Mouse (Mus musculus): Measurements from ENCODE around the gene Phlpp2.

The Phlpp2 gene

DNA sequence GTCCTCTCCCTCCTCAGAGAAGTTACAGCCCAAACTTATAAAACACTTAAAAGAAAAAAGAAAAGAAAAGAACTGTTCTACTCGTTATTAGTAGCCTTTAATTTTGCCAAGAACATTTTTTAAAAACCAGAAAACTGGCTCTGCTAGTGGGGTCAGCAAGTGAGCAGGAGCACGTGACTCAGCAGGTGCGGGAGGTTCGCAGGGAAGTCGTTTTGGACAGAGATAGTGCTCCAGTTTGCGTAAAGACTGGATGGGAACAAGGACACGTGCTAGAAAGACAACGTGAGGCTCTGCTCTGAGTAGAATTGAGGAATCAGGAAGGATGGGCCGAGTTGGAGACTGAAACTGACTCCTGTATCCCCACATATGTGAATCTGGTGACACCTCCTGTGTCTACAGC is 94.6 kb downstream of the Phlpp2 start:
- no peak for DNase-seq (ENCODE audit: low read depth)

DNA sequence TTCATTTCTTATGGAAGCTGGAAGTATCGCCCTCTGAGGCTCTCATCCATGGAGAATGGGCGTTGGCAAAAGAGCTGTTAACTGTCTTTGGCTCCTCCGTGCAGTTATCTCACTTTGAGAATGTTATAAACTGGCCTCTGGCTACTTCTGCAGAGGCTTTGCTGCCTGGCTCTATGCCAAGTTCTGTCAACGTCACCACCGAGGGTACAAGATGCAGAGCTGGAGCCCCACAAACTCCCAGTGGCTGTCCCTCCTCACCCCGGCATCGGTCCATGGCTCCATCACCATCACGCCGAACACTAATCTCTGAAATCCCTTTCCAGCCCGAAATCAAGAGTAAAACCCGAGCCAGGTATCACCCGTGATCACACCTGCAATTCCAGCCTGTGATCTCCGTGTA is 95.1 kb downstream of the Phlpp2 start:
- DNase-seq (ENCODE audit: low read depth) = no peak

DNA sequence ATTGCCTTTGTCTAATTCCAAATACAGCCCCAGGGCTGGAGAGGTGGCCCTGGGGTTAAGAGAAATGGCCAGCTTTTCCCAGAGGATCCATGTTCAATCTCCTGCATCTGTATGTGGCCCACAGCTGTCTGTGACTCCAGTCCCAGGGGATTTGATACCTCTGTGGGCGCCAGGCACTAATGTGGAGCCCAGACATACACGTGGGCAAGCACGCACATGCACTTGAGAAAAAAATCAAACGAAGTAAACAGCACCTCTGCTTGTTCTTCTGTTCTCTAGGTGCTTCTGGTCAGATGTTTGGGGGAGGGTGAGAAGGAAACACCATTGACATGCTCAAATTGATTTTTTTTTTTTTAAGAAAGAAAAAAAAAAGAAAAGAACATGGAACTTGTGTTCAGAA is 95.8 kb downstream of the Phlpp2 start:
- DNase-seq (ENCODE audit: low read depth) = no peak

DNA sequence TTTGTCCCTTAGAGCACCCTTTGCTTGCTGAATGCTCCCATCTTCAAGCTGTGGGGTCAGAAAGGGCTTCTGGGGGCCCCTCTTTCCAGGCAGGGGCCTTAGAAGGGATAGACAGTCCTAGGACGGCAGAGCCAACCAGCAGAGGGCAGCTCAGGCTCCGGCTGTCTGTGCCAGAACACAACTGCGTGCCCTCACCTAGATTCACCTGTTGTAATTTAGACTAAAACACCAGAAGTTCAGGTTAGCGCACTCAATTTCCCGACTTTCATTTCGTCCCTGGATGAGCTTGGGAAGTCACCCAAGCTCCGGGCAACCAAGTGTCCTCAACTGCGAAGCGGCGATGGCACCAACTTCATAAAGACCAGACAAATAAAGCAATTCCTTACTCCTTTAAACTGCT is 100.5 kb downstream of the Phlpp2 start:
- no peak for DNase-seq (ENCODE audit: low read depth)

DNA sequence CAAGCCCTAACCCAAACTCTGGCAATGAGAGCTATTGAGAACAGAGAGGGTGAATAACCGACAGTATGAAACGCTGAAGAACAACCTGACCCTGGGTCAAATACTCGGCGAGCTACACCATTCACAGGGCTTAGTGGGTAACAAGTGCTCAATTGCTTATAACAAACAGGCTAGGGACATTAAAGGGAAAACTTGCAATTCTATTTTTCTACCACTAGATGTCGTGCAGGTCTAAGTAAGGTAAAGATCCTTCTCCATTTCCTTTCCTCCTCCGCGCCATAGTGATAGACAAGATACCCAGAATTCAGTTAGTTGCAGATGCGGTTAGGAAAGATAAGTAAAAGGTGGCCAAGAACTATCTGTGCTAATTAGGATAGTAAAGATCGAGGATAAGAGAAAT is 102.0 kb downstream of the Phlpp2 start:
- DNase-seq (ENCODE audit: low read depth) = no peak

DNA sequence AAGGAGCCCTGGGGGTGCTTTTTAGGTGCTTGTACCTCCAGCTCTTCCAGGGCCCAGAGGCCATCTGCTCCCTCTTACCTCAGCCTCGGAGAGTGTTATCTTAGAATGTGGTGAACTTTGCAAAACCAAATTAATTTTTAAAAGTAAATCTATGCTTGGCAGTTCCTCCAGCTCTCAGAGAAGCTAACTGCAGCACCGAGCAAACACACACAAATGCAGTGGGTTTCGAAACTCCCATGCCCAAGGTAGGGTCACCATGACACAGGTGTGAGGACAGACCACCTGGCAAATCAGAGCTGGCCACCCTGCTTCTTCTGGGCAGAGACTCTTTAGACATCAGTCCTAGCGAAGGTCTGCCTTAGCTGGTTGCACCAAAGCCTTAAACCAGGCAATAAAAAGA is 104.6 kb downstream of the Phlpp2 start:
- no peak for DNase-seq (ENCODE audit: low read depth)

DNA sequence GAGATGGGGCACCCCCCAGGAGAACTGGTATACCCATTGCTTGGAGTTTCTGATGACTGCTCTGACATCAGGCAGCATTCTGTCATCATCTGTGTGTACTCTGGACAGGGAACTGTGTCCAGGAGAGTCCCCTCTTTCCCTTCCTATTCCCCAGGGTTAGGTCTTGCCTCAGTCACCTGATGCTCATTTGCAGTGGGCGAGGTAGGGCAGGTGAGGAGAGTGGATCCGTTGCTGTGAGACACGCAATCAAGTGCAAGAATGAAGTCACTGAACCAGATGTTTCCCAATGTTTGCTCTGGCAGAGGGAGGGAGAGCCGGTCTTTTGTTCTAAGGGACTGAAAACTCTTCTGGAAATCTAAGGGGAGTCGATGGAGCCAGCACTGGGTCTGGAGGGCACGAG is 111.0 kb downstream of the Phlpp2 start:
- no peak for DNase-seq (ENCODE audit: low read depth)

DNA sequence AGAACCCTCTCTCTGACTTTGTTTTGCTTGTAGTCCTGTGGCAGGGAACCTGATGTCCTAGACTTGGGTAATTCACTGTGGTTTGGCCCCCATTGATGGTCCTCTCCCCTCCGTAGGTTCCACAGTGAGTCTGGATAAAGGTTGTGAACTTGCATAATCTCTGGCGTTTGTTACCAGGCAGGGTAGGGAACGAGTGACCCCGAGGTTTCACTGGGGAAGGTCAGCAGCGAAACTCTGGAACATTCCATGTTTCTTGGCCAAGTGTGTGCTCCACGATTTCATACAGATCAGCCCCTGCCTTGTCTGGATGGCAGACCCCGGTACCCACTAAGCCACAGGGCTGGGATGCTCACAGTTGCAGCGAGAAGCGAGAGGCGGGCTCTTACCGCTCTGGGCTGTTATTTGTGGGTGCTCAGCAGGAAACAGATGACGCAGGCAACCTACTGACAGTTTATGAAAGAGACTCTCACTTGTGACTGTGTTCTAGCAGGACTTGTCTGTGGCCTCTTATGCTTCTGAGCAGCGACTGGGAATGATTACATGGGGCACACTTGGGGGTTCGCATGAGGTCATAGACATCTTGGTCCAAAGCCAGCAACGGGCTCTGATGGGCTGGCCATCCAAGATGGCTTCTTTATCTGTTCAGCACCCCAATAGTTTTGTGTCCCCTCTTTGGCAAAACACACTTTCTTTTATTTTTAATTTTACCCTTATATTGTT is 114.2 kb downstream of the Phlpp2 start:
- no peak for DNase-seq (ENCODE audit: low read depth)

DNA sequence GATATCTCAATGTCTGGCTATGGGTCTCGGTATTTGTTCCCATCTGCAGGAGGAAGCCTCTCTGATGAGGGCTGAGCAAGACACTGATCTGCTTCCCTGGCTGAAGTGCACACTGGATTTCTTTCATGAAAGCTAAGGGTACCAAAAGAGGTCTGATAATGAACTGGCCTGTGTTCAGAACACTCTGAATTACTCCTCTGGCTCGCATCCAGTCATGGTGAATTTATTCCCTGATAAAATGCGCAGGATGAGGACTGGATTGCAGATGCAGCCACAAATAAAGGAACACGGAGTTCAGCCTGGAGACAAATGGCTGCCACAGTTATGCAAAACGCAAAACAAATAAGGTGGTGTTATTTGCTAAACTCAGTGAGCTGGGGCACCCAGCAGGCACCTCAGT is 115.6 kb downstream of the Phlpp2 start:
- DNase-seq (ENCODE audit: low read depth) = no peak

DNA sequence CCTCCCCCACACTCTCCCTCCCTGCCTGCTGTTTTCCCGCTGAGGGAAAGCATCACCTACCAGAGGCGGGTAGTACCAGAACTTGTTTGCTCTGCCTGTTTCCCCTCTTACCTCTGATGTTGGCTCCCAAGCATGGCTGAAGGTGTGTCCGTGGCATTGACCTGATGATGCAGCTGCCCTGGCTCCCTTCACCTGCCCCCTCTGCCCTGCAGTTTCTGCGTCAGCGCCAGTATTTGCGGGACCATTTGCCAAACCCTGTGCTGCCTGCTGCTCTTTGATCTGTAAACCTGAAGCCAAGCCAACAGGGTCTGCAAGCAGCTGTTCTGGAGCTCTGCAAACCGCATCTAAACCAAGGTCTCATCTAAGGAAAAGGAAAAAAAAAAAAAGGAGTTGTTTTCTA is 118.0 kb downstream of the Phlpp2 start:
- no peak for DNase-seq (ENCODE audit: low read depth)

DNA sequence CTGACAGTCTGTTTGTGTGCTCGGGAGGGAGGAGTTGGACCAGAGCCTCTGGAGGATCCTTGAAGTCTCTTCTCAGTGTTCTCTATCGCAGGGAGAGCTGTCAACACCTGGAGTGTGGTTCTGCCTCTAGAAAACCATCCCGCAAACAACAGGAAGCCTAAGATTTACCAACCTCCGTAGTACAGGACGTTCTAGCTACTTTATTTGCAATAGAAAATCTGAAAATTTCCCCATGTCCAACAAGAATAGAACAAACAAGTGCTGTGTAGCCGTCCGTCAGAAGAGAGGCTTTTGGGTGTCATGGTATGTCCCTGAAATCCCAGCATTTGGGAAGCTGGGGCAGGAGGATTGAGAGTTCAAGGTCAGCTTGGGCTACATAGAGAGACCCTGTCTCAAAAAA is 119.4 kb downstream of the Phlpp2 start:
- DNase-seq (ENCODE audit: low read depth) = no peak

DNA sequence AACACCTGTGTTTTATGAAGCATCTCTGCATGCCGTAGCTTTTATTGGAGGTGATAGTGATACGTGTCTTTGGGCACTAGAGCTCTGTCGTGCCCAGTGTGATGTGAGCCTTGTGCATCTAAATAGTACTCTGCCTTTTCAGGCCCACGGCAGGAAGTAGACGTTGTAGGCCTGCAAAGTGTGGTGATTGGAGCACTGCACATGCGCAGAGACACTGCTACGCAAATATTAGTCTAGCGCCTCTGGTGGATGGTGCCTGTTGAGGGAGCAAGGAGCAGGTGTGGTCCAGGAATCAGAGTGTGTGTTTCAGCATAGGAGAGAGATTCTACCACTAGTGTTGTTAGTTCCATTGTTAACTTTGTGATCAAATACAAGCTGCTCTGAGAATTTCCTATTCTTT is 120.8 kb downstream of the Phlpp2 start:
- DNase-seq (ENCODE audit: low read depth) = no peak

DNA sequence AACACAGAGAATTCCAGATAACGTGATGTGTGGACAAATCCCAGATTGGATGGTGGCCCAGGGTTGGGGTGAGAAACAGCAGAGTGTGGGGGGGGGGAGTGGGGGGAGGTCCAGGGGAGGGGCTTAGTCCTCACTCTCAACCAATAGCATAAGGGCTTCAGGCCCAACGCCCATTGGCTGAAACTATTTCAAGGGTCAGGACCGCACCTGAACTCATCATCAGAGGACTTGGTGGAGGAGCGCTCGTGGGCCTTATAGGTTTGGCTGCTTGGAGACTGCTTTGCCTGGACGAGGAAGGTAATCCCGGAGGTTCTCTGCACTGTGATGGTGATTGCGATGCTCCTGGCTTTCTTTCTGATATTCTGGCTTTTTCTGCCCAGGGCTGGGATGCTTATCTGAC is 121.9 kb downstream of the Phlpp2 start, which contains the start of gene Tat:
TSS of gene Tat (plus strand) at position 214 of the 400 bp plus-strand sequence.
- no peak for DNase-seq (ENCODE audit: low read depth)

DNA sequence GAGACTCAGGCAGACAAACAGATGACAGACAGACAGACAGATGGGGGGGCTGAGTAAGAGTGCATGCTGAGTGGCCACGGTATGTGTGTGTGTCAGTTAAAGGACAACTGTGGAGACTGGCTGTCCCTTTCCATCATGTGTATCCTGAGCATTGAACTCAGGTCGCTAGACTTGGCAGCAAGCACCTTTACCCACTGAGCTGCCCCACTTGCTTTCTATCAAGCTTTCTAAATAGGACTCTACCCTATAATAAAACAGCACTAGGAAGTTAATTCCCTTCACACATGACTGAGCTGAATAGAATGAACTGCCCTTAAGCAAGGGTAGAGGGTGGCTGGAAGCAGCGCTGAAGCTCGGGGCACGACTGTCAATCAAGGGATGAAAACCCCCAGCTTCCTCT is 123.8 kb downstream of the Phlpp2 start:
- DNase-seq (ENCODE audit: low read depth) = no peak

DNA sequence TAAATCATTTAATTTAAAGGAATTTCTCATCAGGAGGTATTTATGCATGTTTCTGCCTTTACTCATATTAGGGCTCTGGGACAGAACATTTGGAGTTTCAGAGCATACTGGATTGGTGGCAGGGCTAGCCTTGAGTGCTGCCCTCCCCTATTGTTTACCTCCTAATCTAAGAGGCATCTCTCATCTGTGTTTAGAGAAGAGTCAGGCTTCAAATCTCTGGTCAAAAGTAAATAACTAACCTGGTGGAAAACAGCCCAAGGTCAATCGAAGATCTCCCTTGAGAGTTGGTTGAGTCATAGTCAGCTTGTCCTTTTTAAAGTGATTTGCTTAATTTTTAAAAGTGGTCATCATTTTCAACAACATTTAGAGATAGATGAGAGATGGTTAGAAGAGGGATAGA is 124.6 kb downstream of the Phlpp2 start:
- DNase-seq (ENCODE audit: low read depth) = no peak
